ENCODE assay signal across 1 mouse cellular context in the genomic region with DNA sequence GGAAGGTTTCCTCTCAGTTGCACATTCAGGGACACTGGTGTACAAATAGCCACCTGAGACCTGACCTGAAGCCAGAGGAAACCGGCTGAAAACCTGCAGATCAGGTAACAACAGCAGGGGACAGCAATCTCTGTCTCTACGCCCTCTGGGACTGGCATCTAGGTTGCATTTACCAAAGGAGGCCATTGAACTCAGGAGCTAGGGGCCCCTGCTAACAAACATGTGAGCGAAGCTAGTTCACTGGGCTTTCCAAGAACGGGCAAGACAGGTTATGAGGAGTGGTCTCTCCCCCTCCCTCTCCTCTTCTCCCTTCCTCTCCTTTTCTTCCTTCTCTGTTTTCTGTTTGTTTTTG.
TF ChIP-seq lines count a peak whose summit lies in the region.

No protein-coding gene starts in this region.

TF ChIP-seq in CH12.LX, 34 proteins besides CTCF, POLR2A, EP300 and RAD21 (continued from another document):
- TF ChIP-seq MAX (IDR thresholded peaks at IDR 0.05; ENCODE audit: low read length) (no peak), ELF1 (IDR thresholded peaks at IDR 0.05; ENCODE audit: low read depth, low read length) (no peak), GABPA (IDR thresholded peaks at IDR 0.05; ENCODE audit: insufficient replicate concordance, low read depth, low read length) (no peak), USF2 (conservative IDR thresholded peaks at IDR 0.05; ENCODE audit: low read depth, low read length) (no peak), TCF12 (IDR thresholded peaks at IDR 0.05; ENCODE audit: low read depth, low read length) (no peak)
